Mouse (Mus musculus) CH12.LX (cell line): ENCODE measurements around the gene Map2k6. TPM values are rescaled to one million over a fixed set of nuclear protein-coding genes. Genes with fewer than 3 reads are reported as not detected.

Experiments used
- DNase-seq: peaks from one replicate; pipeline ENCODE4 v3.0.0-alpha.2; 2013; ENCODE audit errors: extremely low read depth
- H3K27ac ChIP-seq: 2 replicates; pipeline ENCODE4 v1.5.1; 2012; ENCODE audit warnings: low read depth, mild to moderate bottlenecking, control low read depth, moderate library complexity; ENCODE audit not compliant: insufficient read depth
- H3K27me3 ChIP-seq: replicated peaks from 2 replicates; pipeline ENCODE3; 2012; ENCODE audit warnings: inconsistent platforms
- H3K36me3 ChIP-seq, 2 experiments: replicated peaks in 1 of 2; 2 replicates each; pipeline versions ENCODE3 to v1.6.1; 2012; ENCODE audit warnings: inconsistent platforms in 1 of 2, low read length in 1 of 2, mild to moderate bottlenecking in 1 of 2, mixed read lengths in 1 of 2, moderate library complexity in 1 of 2; ENCODE audit not compliant: control insufficient read depth in 1 of 2, insufficient read depth in 1 of 2
- H3K4me1 ChIP-seq, 2 experiments: 2 replicates each; pipeline ENCODE4 v1.6.1; 2012; ENCODE audit warnings: inconsistent platforms in 1 of 2, moderate library complexity in 1 of 2; ENCODE audit not compliant: insufficient read depth in 2 of 2, control insufficient read depth in 1 of 2
- H3K4me2 ChIP-seq: 2 replicates; pipeline ENCODE4 v1.6.1; 2012; ENCODE audit warnings: low read depth, mild to moderate bottlenecking, control low read depth; ENCODE audit not compliant: poor library complexity, insufficient read depth, severe bottlenecking
- H3K4me3 ChIP-seq, 3 experiments: fragments of 150-350 bp in 1 of 3; sonication (generic) in 1 of 3; replicated peaks in 1 of 3; 2 replicates each; pipeline versions ENCODE3 to v1.5.1; 2011 to 2012; ENCODE audit warnings: low read depth in 2 of 3, low read length in 2 of 3, mild to moderate bottlenecking in 2 of 3, moderate library complexity in 2 of 3, control low read depth in 1 of 3, improper control_type of control experiment in 1 of 3, inconsistent platforms in 1 of 3, mixed read lengths in 1 of 3; ENCODE audit not compliant: poor library complexity in 1 of 3
- H3K79me2 ChIP-seq: replicated peaks from 2 replicates; pipeline ENCODE4 v1.6.1; 2012; ENCODE audit warnings: mild to moderate bottlenecking, moderate library complexity; ENCODE audit not compliant: control insufficient read depth, poor library complexity, insufficient read depth, severe bottlenecking; ENCODE audit errors: extremely low read depth
- H3K9ac ChIP-seq: 2 replicates; pipeline ENCODE4 v1.6.1; 2012; ENCODE audit warnings: low read depth, mild to moderate bottlenecking, control low read depth, moderate library complexity; ENCODE audit not compliant: insufficient read depth
- H3K9me3 ChIP-seq: replicated peaks from 2 replicates; pipeline ENCODE3; 2012; ENCODE audit warnings: low read length, inconsistent platforms, mixed read lengths
- BHLHE40 ChIP-seq: IDR thresholded peaks from 2 replicates; pipeline ENCODE4 v1.6.1; 2011; ENCODE audit warnings: mild to moderate bottlenecking, low read depth, low read length, improper control_type of control experiment
- CHD1 ChIP-seq: IDR thresholded peaks from 2 replicates; pipeline ENCODE4 v1.6.1; 2012; ENCODE audit warnings: low read depth, low read length, improper control_type of control experiment, inconsistent platforms
- CHD2 ChIP-seq: IDR thresholded peaks from 2 replicates; pipeline ENCODE4 v1.6.1; 2011; ENCODE audit warnings: low read length, improper control_type of control experiment
- CTCF ChIP-seq, 2 experiments: IDR thresholded peaks in 1 of 2; conservative IDR thresholded peaks in 1 of 2; 2 replicates each; pipeline ENCODE4 v1.5.1; 2011 to 2012; ENCODE audit warnings: low read depth in 2 of 2, low read length in 2 of 2, improper control_type of control experiment in 1 of 2, inconsistent platforms in 1 of 2, mild to moderate bottlenecking in 1 of 2, moderate library complexity in 1 of 2
- E2F4 ChIP-seq: IDR thresholded peaks from 2 replicates; pipeline ENCODE4 v1.6.1; 2011; ENCODE audit warnings: low read depth, low read length, improper control_type of control experiment; ENCODE audit not compliant: insufficient replicate concordance
- ELF1 ChIP-seq: IDR thresholded peaks from 2 replicates; pipeline ENCODE4 v1.6.1; 2014; ENCODE audit warnings: low read depth, mild to moderate bottlenecking, inconsistent platforms, low read length, improper control_type of control experiment
- EP300 ChIP-seq: IDR thresholded peaks from 2 replicates; pipeline ENCODE4 v1.6.1; 2011; ENCODE audit warnings: low read length, improper control_type of control experiment
- ETS1 ChIP-seq: conservative IDR thresholded peaks from 2 replicates; pipeline ENCODE4 v1.6.1; 2012; ENCODE audit warnings: low read depth, mild to moderate bottlenecking, inconsistent platforms, low read length, improper control_type of control experiment, moderate library complexity
- GABPA ChIP-seq: IDR thresholded peaks from 2 replicates; pipeline ENCODE4 v1.6.1; 2012; ENCODE audit warnings: low read depth, low read length, improper control_type of control experiment, inconsistent platforms; ENCODE audit not compliant: insufficient replicate concordance
- HCFC1 ChIP-seq: IDR thresholded peaks from 2 replicates; pipeline ENCODE4 v1.6.1; 2012; ENCODE audit warnings: low read depth, mild to moderate bottlenecking, inconsistent platforms, low read length, improper control_type of control experiment
- IRF4 ChIP-seq: IDR thresholded peaks from 2 replicates; pipeline ENCODE4 v1.6.1; 2014; ENCODE audit warnings: low read depth, mild to moderate bottlenecking, inconsistent platforms, low read length, improper control_type of control experiment
- JUN ChIP-seq: IDR thresholded peaks from 2 replicates; pipeline ENCODE4 v1.6.1; 2011; ENCODE audit warnings: low read depth, mild to moderate bottlenecking, low read length, improper control_type of control experiment, moderate library complexity; ENCODE audit not compliant: insufficient read depth
- JUND ChIP-seq: conservative IDR thresholded peaks from 2 replicates; pipeline ENCODE4 v1.6.1; 2011; ENCODE audit warnings: low read depth, low read length, improper control_type of control experiment
- KAT2A ChIP-seq: IDR thresholded peaks from 2 replicates; pipeline ENCODE4 v1.6.1; 2012; ENCODE audit warnings: low read length, improper control_type of control experiment, inconsistent platforms; ENCODE audit not compliant: insufficient replicate concordance
- MAFK ChIP-seq: IDR thresholded peaks from 2 replicates; pipeline ENCODE4 v1.6.1; 2011; ENCODE audit warnings: low read length, improper control_type of control experiment; ENCODE audit not compliant: insufficient replicate concordance
- MAX ChIP-seq: IDR thresholded peaks from 2 replicates; pipeline ENCODE4 v1.6.1; 2011; ENCODE audit warnings: low read length, improper control_type of control experiment
- MAZ ChIP-seq: IDR thresholded peaks from 2 replicates; pipeline ENCODE4 v1.6.1; 2012; ENCODE audit warnings: low read depth, mild to moderate bottlenecking, inconsistent platforms, low read length, improper control_type of control experiment, moderate library complexity
- MEF2A ChIP-seq: IDR thresholded peaks from 2 replicates; pipeline ENCODE4 v1.6.1; 2014; ENCODE audit warnings: low read depth, mild to moderate bottlenecking, inconsistent platforms, low read length, improper control_type of control experiment, borderline replicate concordance
- MXI1 ChIP-seq: IDR thresholded peaks from 2 replicates; pipeline ENCODE4 v1.6.1; 2011; ENCODE audit warnings: mild to moderate bottlenecking, low read depth, low read length, improper control_type of control experiment
- MYC ChIP-seq: IDR thresholded peaks from 2 replicates; pipeline ENCODE4 v1.6.1; 2011; ENCODE audit warnings: low read depth, mild to moderate bottlenecking, improper control_type of control experiment, low read length
- NELFE ChIP-seq: IDR thresholded peaks from 2 replicates; pipeline ENCODE4 v1.6.1; 2011; ENCODE audit warnings: low read depth, low read length, improper control_type of control experiment
- NRF1 ChIP-seq: IDR thresholded peaks from 2 replicates; pipeline ENCODE4 v1.6.1; 2014; ENCODE audit warnings: low read depth, mild to moderate bottlenecking, inconsistent platforms, low read length, improper control_type of control experiment, moderate library complexity
- PAX5 ChIP-seq: IDR thresholded peaks from 2 replicates; pipeline ENCODE4 v1.6.1; 2012; ENCODE audit warnings: low read length, inconsistent platforms, mixed read lengths
- POLR2A ChIP-seq: IDR thresholded peaks from 2 replicates; pipeline ENCODE4 v1.6.1; 2011; ENCODE audit warnings: low read depth, mild to moderate bottlenecking, improper control_type of control experiment, low read length
- POLR2AphosphoS2 ChIP-seq: IDR thresholded peaks from 2 replicates; pipeline ENCODE4 v1.6.1; 2011; ENCODE audit warnings: low read depth, low read length, improper control_type of control experiment
- RAD21 ChIP-seq: IDR thresholded peaks from 2 replicates; pipeline ENCODE4 v1.6.1; 2011; ENCODE audit warnings: low read depth, mild to moderate bottlenecking, low read length, improper control_type of control experiment, moderate library complexity
- RCOR1 ChIP-seq: conservative IDR thresholded peaks from 2 replicates; pipeline ENCODE4 v1.6.1; 2012; ENCODE audit warnings: low read depth, mild to moderate bottlenecking, inconsistent platforms, low read length, improper control_type of control experiment
- SIN3A ChIP-seq: IDR thresholded peaks from 2 replicates; pipeline ENCODE4 v1.6.1; 2012; ENCODE audit warnings: low read length, improper control_type of control experiment, inconsistent platforms
- SMC3 ChIP-seq: IDR thresholded peaks from 2 replicates; pipeline ENCODE4 v1.6.1; 2011; ENCODE audit warnings: low read depth, low read length, improper control_type of control experiment
- TBP ChIP-seq: conservative IDR thresholded peaks from 2 replicates; pipeline ENCODE4 v1.6.1; 2011; ENCODE audit warnings: low read depth, low read length, improper control_type of control experiment
- TCF12 ChIP-seq: IDR thresholded peaks from 2 replicates; pipeline ENCODE4 v1.6.1; 2014; ENCODE audit warnings: low read depth, mild to moderate bottlenecking, inconsistent platforms, low read length, improper control_type of control experiment
- UBTF ChIP-seq: IDR thresholded peaks from 2 replicates; pipeline ENCODE4 v1.6.1; 2012; ENCODE audit warnings: low read depth, mild to moderate bottlenecking, inconsistent platforms, low read length, improper control_type of control experiment, moderate library complexity
- USF1 ChIP-seq: IDR thresholded peaks from 2 replicates; pipeline ENCODE4 v1.6.1; 2014; ENCODE audit warnings: low read depth, mild to moderate bottlenecking, inconsistent platforms, low read length, improper control_type of control experiment
- USF2 ChIP-seq: conservative IDR thresholded peaks from 2 replicates; pipeline ENCODE4 v1.6.1; 2011; ENCODE audit warnings: low read depth, low read length, improper control_type of control experiment
- ZC3H11A ChIP-seq: IDR thresholded peaks from 2 replicates; pipeline ENCODE4 v1.6.1; 2012; ENCODE audit warnings: low read depth, mild to moderate bottlenecking, inconsistent platforms, low read length, improper control_type of control experiment
- ZKSCAN1 ChIP-seq: IDR thresholded peaks from 2 replicates; pipeline ENCODE4 v1.6.1; 2012; ENCODE audit warnings: low read depth, inconsistent platforms, low read length, improper control_type of control experiment, borderline replicate concordance
- ZMIZ1 ChIP-seq: IDR thresholded peaks from 2 replicates; pipeline ENCODE4 v1.6.1; 2012; ENCODE audit warnings: low read depth, mild to moderate bottlenecking, inconsistent platforms, low read length, improper control_type of control experiment
- ZNF384 ChIP-seq: IDR thresholded peaks from 2 replicates; pipeline ENCODE4 v1.6.1; 2012; ENCODE audit warnings: low read depth, low read length, improper control_type of control experiment, inconsistent platforms
- dilution Hi-C: fragments of 300-500 bp; cut with MboI; formaldehyde crosslinking; loops from 2 replicates; pipeline ENCODE4 v1.14.3; 2020; ENCODE audit warnings: low sequenced_read_pairs; ENCODE audit not compliant: extremely low pct_unique_long_range_greater_than_20kb, extremely low pct_ligation_motif_present
- in situ Hi-C: fragments of 300-500 bp; cut with MboI; formaldehyde crosslinking; loops from 3 replicates; pipeline ENCODE4 v1.14.3; 2019; ENCODE audit warnings: low sequenced_read_pairs, low pct_ligation_motif_present, low pct_unique_long_range_greater_than_20kb, mixed read lengths
- polyA plus RNA-seq: library from polyadenylated mRNA; unstranded; fragments of >175 nt; gene quantifications from 2 replicates; pipeline ENCODE4 v1.2.1, GENCODE M21; 2012; ENCODE audit warnings: low read depth; ENCODE audit not compliant: insufficient read length
- total RNA-seq, 2 experiments: library from RNA; depleted of rRNA; stranded (reverse); fragments of 300-350 nt in 1 of 2; fragments of >200 nt in 1 of 2; gene quantifications; 2 replicates each; pipeline ENCODE4 v1.2.3; 2012 to 2014

The Map2k6 gene
- total and polyA plus RNA-seq, 3 experiments = 16.8 to 21.9 (median 18.0) TPM

- peak; percentile 82 for DNase-seq
- H3K4me3 ChIP-seq = no peak overlapping the region
- in situ Hi-C loops = no loop called here
Measured at GRCm38 (mm10) chr11:110409776-110410175, 10.9 kb downstream of the Map2k6 start.

DNA sequence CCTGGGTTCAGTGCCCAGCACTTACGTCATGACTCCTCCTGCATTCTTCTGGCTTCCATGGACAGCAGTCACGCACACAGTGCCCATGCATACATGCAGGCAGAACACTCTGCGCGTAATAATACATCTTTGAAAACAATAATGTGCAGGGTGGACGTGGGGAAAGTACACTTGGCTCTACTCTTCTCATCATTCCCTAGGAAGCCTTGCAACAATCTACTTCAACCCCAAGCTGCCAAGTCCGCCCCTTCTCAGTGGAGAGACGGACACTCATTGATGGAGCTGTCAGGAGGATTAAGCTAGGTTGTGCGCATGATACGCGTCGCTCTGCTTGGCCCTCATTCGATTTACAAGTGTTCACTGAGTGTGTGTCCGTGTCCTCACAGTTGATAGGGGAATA lies 12.7 kb downstream of the Map2k6 start:
- DNase-seq = no peak
- no peak overlapping the region for H3K9ac ChIP-seq
- no peak overlapping the region for H3K4me3 ChIP-seq
- H3K36me3 ChIP-seq = no peaks in the 10 kb centered on the region
- H3K9me3 ChIP-seq = no peaks in the 10 kb centered on the region
- H3K79me2 ChIP-seq = no peaks in the 10 kb centered on the region
- no peak overlapping the region for H3K4me2 ChIP-seq
- TF ChIP-seq ETS1 = no peak
- no peak for TF ChIP-seq MAX
- TF ChIP-seq RCOR1 = no peak
- TF ChIP-seq ZNF384 = no peak
- no peak for TF ChIP-seq CTCF (conservative IDR thresholded peaks at IDR 0.05 in 1 of 2, IDR thresholded peaks at IDR 0.05 in 1 of 2; ENCODE audit: low read depth in 2 of 2, low read length in 2 of 2)
- TF ChIP-seq UBTF = no peak
- TF ChIP-seq ELF1 = no peak
- no peak for TF ChIP-seq CHD2
- TF ChIP-seq ZKSCAN1 = no peak
- TF ChIP-seq KAT2A = no peak
- dilution Hi-C loops = no loop called here
- in situ Hi-C loops = no loop called here
- H3K4me1 ChIP-seq = peaks cover 10 to 28% of the 10 kb centered on the region in 2 experiments
- H3K27me3 ChIP-seq = no peaks in the 10 kb centered on the region
- no peak overlapping the region for H3K27ac ChIP-seq

More at GRCm38 (mm10) chr11:110409776-110410175, 10.9 kb downstream of the Map2k6 start:
- Histone ChIP-seq H3K4me2 (peak overlapping the region; percentile 31), H3K27ac (no peak overlapping the region), H3K9me3 (no peaks in the 10 kb centered on the region), H3K9ac (0 out of 2 replicates have a peak overlapping the region, but pooled peaks have one; percentile 25), H3K4me1 (peaks cover 10 to 25% of the 10 kb centered on the region in 2 experiments), H3K27me3 (no peaks in the 10 kb centered on the region), H3K79me2 (no peaks in the 10 kb centered on the region), H3K36me3 (no peaks in the 10 kb centered on the region)
- TF ChIP-seq RCOR1 = no peak
- TF ChIP-seq JUND = no peak
- 0 out of 2 replicates have a peak, but pooled peaks have one; percentile 26 for TF ChIP-seq HCFC1
- TF ChIP-seq USF2 = no peak
- TF ChIP-seq ZNF384 = peak; percentile 46
- 0 out of 2 replicates have a peak, but pooled peaks have one; percentile 32 for TF ChIP-seq MYC
- no peak for TF ChIP-seq GABPA
- TF ChIP-seq ZC3H11A = peak; percentile 71
- TF ChIP-seq MEF2A = peak; percentile 37; the same call in 1 of the 2 replicates
- TF ChIP-seq ZMIZ1 = no peak
- no peak for TF ChIP-seq UBTF
- peak; percentile 87 for TF ChIP-seq RAD21
- no peak for TF ChIP-seq USF1
- TF ChIP-seq ELF1 = peak; percentile 44; the same call in 1 of the 2 replicates
- no peak for TF ChIP-seq ETS1
- peak; percentile 97 for TF ChIP-seq SMC3
- TF ChIP-seq BHLHE40 = no peak
- no peak for TF ChIP-seq POLR2A
- TF ChIP-seq TCF12 = 0 out of 2 replicates have a peak, but pooled peaks have one; percentile 29
- TF ChIP-seq NELFE = 0 out of 2 replicates have a peak, but pooled peaks have one; percentile 23
- peak; percentile 80 to 95 for TF ChIP-seq CTCF (conservative IDR thresholded peaks at IDR 0.05 in 1 of 2, IDR thresholded peaks at IDR 0.05 in 1 of 2; ENCODE audit: low read depth in 2 of 2, low read length in 2 of 2)
- no peak for TF ChIP-seq POLR2AphosphoS2
- no peak for TF ChIP-seq EP300
- 0 out of 2 replicates have a peak, but pooled peaks have one; percentile 11 for TF ChIP-seq NRF1
- TF ChIP-seq CHD2 = no peak
- TF ChIP-seq JUN = 0 out of 2 replicates have a peak, but pooled peaks have one; percentile 5
- no peak for TF ChIP-seq KAT2A
- TF ChIP-seq PAX5 = no peak
- TF ChIP-seq SIN3A = no peak
- TF ChIP-seq MAFK = no peak
- TF ChIP-seq TBP = no peak
- no peak for TF ChIP-seq MXI1
- no peak for TF ChIP-seq CHD1
- TF ChIP-seq IRF4 = 0 out of 2 replicates have a peak, but pooled peaks have one; percentile 32
- no peak for TF ChIP-seq ZKSCAN1
- no peak for TF ChIP-seq MAZ
- no peak for TF ChIP-seq MAX
- TF ChIP-seq E2F4 = no peak
- dilution Hi-C loops = no loop called here
